Mouse (Mus musculus) limb, embryonic 14.5 days (tissue): ENCODE data around the gene 6430548M08Rik. TPM values are rescaled to one million over a fixed set of nuclear protein-coding genes. Genes with fewer than 3 reads are reported as not detected.
A peak's percentile ranks its signal among the peaks of the same experiment; 100 is the strongest.

Experiments
- ATAC-seq: fragments of 200-750 bp; cut with Nextera tagmentation; 2 replicates; pipeline ENCODE4 v1.8.0; 2017; ENCODE audit warnings: low read depth, moderate number of reproducible peaks, moderate TSS enrichment; ENCODE audit not compliant: low FRiP score
- DNase-seq: peaks from one replicate; pipeline ENCODE4 v3.0.0-alpha.2; 2015; ENCODE audit warnings: low spot score
- H3K27ac ChIP-seq: fragments of 300-500 bp; sonication (generic); replicated peaks from 2 replicates; pipeline ENCODE4 v1.5.1; 2014; ENCODE audit warnings: low read depth, mild to moderate bottlenecking, low read length, moderate library complexity, mixed read lengths
- H3K27me3 ChIP-seq: fragments of 300-500 bp; sonication (generic); 2 replicates; pipeline ENCODE4 v1.6.1; 2014; ENCODE audit warnings: low read length, mixed read lengths; ENCODE audit not compliant: control insufficient read depth, insufficient read depth
- H3K36me3 ChIP-seq: fragments of 300-500 bp; sonication (generic); 2 replicates; pipeline ENCODE4 v1.6.1; 2014; ENCODE audit warnings: mild to moderate bottlenecking, low read length, moderate library complexity, mixed read lengths; ENCODE audit not compliant: control insufficient read depth, insufficient read depth
- H3K4me1 ChIP-seq: fragments of 300-500 bp; sonication (generic); 2 replicates; pipeline ENCODE4 v1.6.1; 2014; ENCODE audit warnings: antibody characterized with exemption, low read length, mixed read lengths; ENCODE audit not compliant: control insufficient read depth, insufficient read depth
- H3K4me2 ChIP-seq: fragments of 300-500 bp; sonication (generic); replicated peaks from 2 replicates; pipeline ENCODE4 v1.6.1; 2014; ENCODE audit warnings: low read depth, mild to moderate bottlenecking, low read length, moderate library complexity; ENCODE audit not compliant: severe bottlenecking
- H3K4me3 ChIP-seq: fragments of 300-500 bp; sonication (generic); replicated peaks from 2 replicates; pipeline ENCODE4 v1.5.1; 2014; ENCODE audit warnings: low read length
- H3K9ac ChIP-seq: fragments of 300-500 bp; sonication (generic); 2 replicates; pipeline ENCODE4 v1.6.1; 2014; ENCODE audit warnings: mild to moderate bottlenecking, low read depth, low read length, moderate library complexity; ENCODE audit not compliant: severe bottlenecking
- H3K9me3 ChIP-seq: fragments of 300-500 bp; sonication (generic); 2 replicates; pipeline ENCODE4 v1.6.1; 2016; ENCODE audit warnings: low read length; ENCODE audit not compliant: control insufficient read depth
- POLR2A ChIP-seq: fragments of 200-500 bp; IDR thresholded peaks from 2 replicates; pipeline ENCODE4 v1.8.0; 2012; ENCODE audit warnings: inconsistent platforms, mild to moderate bottlenecking, moderate library complexity, borderline replicate concordance; ENCODE audit not compliant: insufficient read depth, insufficient read length; ENCODE audit errors: extremely low read depth
- WGBS: fragments of 180-500 bp; shearing (Covaris S2); extraction: QIAGEN DNeasy Blood & Tissue Kit; methylation state at CpG from one replicate; pipeline ENCODE4 v1.1.7; 2014; 5-methylcytosine and 5-hydroxymethylcytosine counted together
- polyA plus RNA-seq, 2 experiments: library from polyadenylated mRNA; depleted of rRNA in 1 of 2; stranded (reverse) in 1 of 2; unstranded in 1 of 2; fragments of >200 nt; fragmentation: Nextera tagmentation in 1 of 2; extraction: Ambion mirVana in 1 of 2; gene quantifications; 2 replicates each; pipeline versions ENCODE4 v1.2.1 to v1.2.3; 2012 to 2014

6430548M08Rik gene
- polyA plus RNA-seq, 2 experiments = 4.0 to 4.1 TPM

DNA sequence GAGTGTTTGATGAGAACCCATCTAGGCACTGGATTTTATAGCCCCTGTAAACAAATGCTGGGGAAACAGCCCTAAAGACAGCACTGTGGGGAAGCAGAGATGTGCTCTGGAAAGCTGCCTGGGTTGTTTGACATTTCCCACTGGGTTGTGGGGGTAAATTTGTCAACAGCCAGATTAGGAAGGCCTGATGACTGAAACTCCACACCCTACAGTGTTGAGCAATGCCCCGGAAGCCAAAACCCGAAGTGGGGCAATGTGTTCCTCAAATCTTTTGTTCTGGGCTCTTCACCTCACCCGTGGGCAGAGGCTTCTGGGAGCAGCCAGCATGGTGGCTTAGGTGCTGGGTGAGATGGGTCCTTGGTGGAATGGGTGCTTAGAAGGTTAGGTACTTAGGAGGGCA lies 4.8 kb upstream of the 6430548M08Rik start:
- ATAC-seq = no peak
- Histone ChIP-seq H3K27ac (no peak overlapping the region), H3K27me3 (peaks cover 2% of the 10 kb centered on the region), H3K9ac (no peak overlapping the region), H3K9me3 (no peaks in the 10 kb centered on the region), H3K36me3 (peaks cover 3% of the 10 kb centered on the region), H3K4me3 (no peak overlapping the region), H3K4me2 (no peak overlapping the region), H3K4me1 (0 out of 2 replicates have a peak, but pooled peaks cover 2% of the 10 kb centered on the region)
- 29% methylated on average over 3 of the region's 3 CpGs for WGBS
- no peak for TF ChIP-seq POLR2A
- DNase-seq = no peak

DNA sequence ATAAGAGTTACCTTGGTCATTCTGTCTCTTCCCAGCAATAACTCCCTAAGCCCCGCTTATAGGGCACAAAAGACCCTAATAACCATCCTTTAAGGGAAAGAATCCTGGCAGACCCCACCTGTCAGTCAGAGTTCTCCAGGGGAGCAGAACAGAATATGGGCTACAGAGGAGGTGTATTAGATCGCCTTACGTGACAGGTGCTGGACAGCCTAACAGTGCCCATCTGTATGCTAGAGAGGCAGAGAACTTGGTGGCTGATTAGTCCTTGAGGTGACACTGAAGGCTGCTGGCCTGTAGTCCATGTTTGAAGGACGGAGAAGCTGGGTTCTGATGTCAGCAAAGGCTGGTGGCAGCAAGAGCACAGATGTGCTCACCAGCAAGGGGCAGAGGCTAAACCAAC lies 3.0 kb upstream of the 6430548M08Rik start:
- 86% methylated on average over 4 of the region's 4 CpGs for WGBS

DNA sequence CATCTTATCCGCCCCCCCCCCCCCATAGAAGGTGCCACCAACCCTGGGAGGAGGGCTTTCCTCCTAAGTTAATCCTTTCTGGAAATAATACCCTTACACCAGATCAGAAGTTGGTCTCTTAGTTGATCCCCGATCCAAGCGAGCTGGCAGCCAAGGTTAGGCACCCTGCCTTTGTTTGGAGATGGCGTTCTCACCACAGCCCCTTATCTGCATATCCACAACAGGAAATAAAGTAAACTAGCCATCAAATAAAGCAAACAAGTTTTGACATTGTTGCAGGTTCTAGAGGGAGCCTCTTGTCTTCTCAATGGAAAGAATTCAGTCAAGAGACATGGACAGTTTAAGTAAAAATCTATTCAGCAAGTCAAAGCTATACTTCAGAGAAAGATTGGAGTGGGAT lies 2.6 kb upstream of the 6430548M08Rik start:
- 72% methylated on average over 4 of the region's 4 CpGs for WGBS
- no peak for ATAC-seq

More for the DNA sequence above, 3.0 kb upstream of the 6430548M08Rik start:
- H3K9ac ChIP-seq = no peak overlapping the region
- H3K4me3 ChIP-seq = no peak overlapping the region
- 0 out of 2 replicates have a peak, but pooled peaks cover 2% of the 10 kb centered on the region for H3K4me1 ChIP-seq
- TF ChIP-seq POLR2A = no peak
- no peaks in the 10 kb centered on the region for H3K36me3 ChIP-seq
- no peak for DNase-seq
- no peaks in the 10 kb centered on the region for H3K9me3 ChIP-seq
- H3K27me3 ChIP-seq = peaks cover 20% of the 10 kb centered on the region
- ATAC-seq = no peak
- no peak overlapping the region for H3K4me2 ChIP-seq
- no peak overlapping the region for H3K27ac ChIP-seq

DNA sequence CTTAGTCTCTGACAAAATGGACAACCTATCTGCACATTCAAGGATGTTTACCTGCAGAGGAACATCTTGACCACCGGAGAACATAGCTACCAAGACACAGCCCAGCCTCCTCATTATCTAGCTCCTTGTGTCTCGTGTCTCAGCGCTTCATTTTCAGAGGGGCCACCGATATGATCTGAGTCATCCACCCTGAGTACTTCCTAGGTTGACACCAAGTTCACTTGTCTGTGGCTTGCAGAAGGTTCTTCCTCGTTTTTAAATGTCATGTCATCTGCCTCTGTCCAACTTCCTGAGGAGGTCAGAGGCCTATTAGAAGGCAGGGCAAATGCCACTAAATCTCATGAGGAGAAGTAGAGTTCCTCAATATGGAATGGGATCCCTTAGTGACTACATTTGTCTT lies 1.4 kb upstream of the 6430548M08Rik start:
- H3K36me3 ChIP-seq = no peaks in the 10 kb centered on the region
- no peaks in the 10 kb centered on the region for H3K9me3 ChIP-seq
- 82% methylated on average over 5 of the region's 5 CpGs for WGBS
- H3K4me3 ChIP-seq = no peak overlapping the region
- no peak overlapping the region for H3K27ac ChIP-seq
- peaks cover 24% of the 10 kb centered on the region for H3K27me3 ChIP-seq
- 0 out of 2 replicates have a peak, but pooled peaks cover 2% of the 10 kb centered on the region for H3K4me1 ChIP-seq
- ATAC-seq (no peak), DNase-seq (no peak)
- no peak for TF ChIP-seq POLR2A
- no peak overlapping the region for H3K4me2 ChIP-seq
- H3K9ac ChIP-seq = no peak overlapping the region

More for the DNA sequence above, 2.6 kb upstream of the 6430548M08Rik start:
- H3K27ac ChIP-seq = no peak overlapping the region
- H3K4me2 ChIP-seq = no peak overlapping the region
- H3K4me3 ChIP-seq = no peak overlapping the region
- no peak overlapping the region for H3K9ac ChIP-seq
- TF ChIP-seq POLR2A = no peak
- 0 out of 2 replicates have a peak, but pooled peaks cover 2% of the 10 kb centered on the region for H3K4me1 ChIP-seq
- H3K36me3 ChIP-seq = no peaks in the 10 kb centered on the region
- peaks cover 24% of the 10 kb centered on the region for H3K27me3 ChIP-seq
- H3K9me3 ChIP-seq = no peaks in the 10 kb centered on the region
- no peak for DNase-seq

DNA sequence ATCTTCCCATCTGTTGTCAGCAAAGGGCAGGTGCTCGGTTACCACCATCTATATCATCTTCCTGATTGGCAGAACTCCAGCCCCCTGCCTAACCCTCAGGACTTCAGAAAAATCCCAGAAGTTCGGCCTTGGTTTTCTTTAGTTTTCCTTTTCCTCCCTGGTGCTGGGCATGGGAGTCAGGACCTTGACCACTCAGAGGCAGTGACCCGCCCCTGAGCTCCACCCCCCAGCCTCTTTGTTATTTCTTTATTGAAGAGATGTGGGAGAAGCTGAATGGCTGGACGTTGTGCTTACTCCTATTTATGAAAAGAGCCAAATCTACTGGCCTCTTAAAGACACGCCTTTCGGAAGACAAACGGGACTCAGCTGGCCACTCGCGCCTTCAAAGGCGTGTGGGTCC lies 646 bp upstream of the 6430548M08Rik start:
- Histone ChIP-seq H3K27ac (0 out of 2 replicates have a peak overlapping the region, but pooled peaks have one; percentile 44), H3K9ac (peak overlapping the region; percentile 56), H3K4me2 (peak overlapping the region; percentile 97), H3K4me3 (peak overlapping the region; percentile 68), H3K36me3 (no peaks in the 10 kb centered on the region), H3K27me3 (peaks cover 24% of the 10 kb centered on the region), H3K9me3 (no peaks in the 10 kb centered on the region), H3K4me1 (0 out of 2 replicates have a peak, but pooled peaks cover 2% of the 10 kb centered on the region)
- DNase-seq (peak; percentile 43), ATAC-seq (no peak; the same call in 1 of the 2 replicates)
- TF ChIP-seq POLR2A = no peak
- WGBS = 4% methylated on average over 10 of the region's 10 CpGs

DNA sequence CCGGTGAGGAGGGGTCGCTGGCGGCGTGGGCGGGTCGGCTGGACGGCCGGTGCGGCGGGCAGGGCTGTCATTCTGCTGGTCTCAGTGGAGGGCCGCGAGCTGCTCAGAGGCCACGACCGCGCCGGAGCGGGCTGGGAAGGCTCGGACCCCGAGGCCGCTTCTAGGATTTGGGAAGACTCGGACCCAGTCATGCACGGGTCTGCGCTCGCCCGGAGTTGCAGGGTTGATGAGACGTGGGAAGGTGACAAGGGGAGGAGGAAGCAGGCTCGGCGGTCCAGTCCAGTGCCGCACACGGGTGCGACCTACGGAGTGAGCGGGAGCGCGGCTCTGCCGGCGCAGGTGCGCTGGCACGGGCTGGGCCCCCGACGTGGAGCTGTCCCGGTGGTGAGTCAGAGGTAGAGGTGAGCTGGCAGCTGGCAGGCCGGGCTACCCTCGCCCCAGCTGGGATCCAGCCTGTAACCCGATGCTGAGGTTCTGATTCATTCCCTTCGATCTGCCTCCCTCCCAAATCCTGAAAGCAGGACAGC lies 426 bp downstream of the 6430548M08Rik start:
- no peak for DNase-seq
- no peaks in the 10 kb centered on the region for H3K36me3 ChIP-seq
- 0 out of 2 replicates have a peak, but pooled peaks cover 2% of the 10 kb centered on the region for H3K4me1 ChIP-seq
- peaks cover 24% of the 10 kb centered on the region for H3K27me3 ChIP-seq
- no peaks in the 10 kb centered on the region for H3K9me3 ChIP-seq
- H3K9ac ChIP-seq = peak overlapping the region; percentile 68
- H3K27ac ChIP-seq = no peak overlapping the region
- H3K4me3 ChIP-seq = peak overlapping the region; percentile 68
- ATAC-seq = no peak; the same call in 1 of the 2 replicates
- peak overlapping the region; percentile 97 for H3K4me2 ChIP-seq
- WGBS = 3% methylated on average over 42 of the region's 46 CpGs
- TF ChIP-seq POLR2A = no peak
